Mouse (Mus musculus) c-Kit-positive CD71-negative TER-119-negative erythroid progenitor cells, embryonic 14.5 days (primary cell): ENCODE data around the gene Tusc2.
"Not testable (repeated sequence)": the region's sequence is repeated elsewhere in the genome, so short reads cannot be mapped to it uniquely, and the experiment has no call there.

Experiments
- DNase-seq: peaks from one replicate; pipeline ENCODE4 v3.0.0-alpha.2; 2013; ENCODE audit warnings: low read depth

The Tusc2 gene

DNA sequence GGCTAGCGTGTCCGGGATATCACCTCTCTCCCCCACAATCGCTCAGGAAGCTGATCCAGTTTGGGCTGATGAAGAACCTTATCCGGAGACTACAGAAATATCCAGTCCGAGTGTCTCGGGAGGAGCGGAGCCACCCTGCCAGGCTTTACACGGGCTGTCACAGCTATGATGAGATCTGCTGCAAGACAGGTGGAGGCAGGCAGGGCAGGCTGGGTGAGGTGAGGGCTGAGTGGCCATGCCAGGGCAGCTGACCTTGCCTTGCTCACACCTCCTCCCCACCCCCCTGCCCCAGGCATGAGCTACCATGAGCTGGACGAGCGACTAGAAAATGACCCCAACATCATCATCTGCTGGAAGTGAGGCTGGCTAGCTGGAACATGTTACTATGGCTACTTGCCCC is 17.9 kb upstream of the Tusc2 start:
- DNase-seq: no peak

GRCm38 (mm10) chr9:107545602-107546001 is 17.5 kb upstream of the Tusc2 start:
- DNase-seq: no peak

DNA sequence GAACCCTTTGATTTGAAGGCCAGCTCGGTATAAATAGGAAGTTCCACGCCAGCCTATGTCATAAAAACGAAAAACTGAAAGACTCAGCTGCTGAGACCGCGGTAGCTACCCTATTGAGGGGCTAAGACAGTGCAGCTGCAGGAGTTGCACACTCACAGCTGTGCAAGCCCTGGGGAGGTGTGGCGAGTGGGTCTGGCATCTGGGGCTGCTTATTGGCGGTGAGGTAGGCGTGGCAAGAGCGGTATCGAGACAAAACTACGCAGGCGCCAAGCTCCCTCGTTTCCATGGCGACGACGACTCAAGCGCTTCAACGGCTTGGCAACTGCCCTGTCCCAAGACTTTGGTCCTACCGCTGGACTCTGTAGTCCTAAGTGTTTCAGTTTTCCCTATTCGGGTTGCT is 16.0 kb upstream of the Tusc2 start, which contains the start of gene Zmynd10:
Zmynd10 (plus strand) TSS at position 273 of the 400 bp plus-strand sequence.
- DNase-seq: peak; percentile 90

DNA sequence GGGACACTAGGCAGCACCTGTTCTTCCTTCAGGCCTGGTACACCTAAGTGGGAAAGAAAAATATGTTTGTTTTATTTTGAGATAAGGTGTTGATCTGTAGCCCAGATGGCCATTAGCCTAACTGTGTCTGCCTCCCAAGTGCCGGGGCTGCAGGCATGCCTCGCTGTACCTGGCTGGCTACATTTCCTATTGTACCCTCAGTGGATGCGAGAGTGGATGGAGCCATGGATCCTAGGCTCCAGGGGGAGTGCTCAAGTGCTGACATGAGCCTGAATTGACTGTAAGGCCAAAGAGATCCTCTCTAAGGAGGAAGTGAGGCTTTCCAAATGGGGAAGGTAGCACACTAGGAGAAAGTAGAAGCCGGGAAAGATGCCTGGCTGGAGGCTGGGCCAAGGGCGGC is 15.1 kb upstream of the Tusc2 start:
- DNase-seq: no peak

- DNase-seq: no peak
These were observed 14.2 kb upstream of the Tusc2 start for GRCm38 (mm10) chr9:107548820-107549219.

- DNase-seq: no peak
These were observed 13.6 kb upstream of the Tusc2 start for GRCm38 (mm10) chr9:107549297-107550074.

DNA sequence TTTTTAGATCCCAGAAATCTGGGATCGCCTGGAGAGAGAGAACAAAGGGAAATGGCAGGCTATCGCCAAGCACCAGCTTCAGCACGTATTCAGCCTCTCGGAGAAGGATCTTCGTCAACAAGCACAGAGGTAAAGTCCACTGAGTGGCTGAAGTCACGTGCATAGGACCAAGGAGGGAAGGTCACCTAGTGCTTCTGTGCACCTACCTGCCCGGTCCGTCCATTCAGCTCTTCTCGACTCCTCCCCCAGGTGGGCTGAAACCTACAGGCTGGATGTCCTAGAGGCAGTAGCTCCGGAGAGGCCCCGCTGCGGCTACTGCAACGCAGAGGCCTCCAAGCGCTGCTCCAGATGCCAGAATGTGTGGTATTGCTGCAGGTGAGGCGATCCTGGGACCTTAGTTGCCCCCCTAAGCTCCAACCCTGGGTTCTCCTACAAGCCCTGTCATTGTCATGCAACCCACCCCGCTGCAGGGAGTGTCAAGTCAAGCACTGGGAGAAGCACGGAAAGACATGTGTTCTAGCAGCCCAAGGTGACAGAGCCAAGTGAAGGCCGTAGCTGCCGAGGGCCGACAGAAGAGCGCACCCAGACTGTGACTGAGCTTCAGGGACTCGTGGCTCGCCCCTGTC is 12.5 kb upstream of the Tusc2 start:
- no peak for DNase-seq

GRCm38 (mm10) chr9:107551117-107551889 is 11.8 kb upstream of the Tusc2 start, which contains the start of gene Rassf1:
Rassf1 (plus strand) TSS chr9:107551555.
- DNase-seq: no peak

- DNase-seq: no peak
These were observed 11.1 kb upstream of the Tusc2 start for GRCm38 (mm10) chr9:107551890-107552355.

DNA sequence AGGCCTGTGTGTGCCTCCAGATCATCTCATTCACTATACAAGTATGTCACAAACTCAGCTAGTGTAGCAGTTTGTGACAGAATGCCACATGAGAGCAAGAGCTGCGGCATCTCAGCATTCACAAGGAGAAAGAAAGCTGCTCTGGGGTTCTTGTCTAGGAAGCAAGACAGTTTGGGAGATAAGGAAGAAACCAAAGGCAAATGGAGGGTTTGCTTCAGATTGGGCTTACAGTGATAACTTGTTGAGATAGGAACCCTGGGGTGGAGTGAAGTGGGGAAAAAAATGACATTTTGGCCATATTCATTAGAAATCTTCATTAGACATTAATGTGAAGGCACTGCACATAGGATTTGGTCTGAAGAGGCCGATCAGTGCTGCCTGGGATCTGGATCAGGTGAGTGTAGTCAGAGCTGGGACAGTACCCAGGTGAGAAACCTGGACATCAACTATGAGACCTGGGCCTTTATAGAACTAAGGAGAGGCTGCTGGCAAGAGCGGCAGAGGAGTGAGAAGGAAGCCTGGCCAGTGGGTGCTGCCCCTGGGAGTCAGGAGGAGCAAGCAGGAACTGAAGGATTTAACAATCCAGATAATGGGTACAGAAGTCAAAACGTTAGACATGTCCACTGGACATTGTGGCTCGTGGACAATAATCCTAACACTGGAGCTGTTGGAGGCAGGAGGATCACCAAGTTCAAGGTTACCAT is 10.2 kb upstream of the Tusc2 start:
- no peak for DNase-seq

DNA sequence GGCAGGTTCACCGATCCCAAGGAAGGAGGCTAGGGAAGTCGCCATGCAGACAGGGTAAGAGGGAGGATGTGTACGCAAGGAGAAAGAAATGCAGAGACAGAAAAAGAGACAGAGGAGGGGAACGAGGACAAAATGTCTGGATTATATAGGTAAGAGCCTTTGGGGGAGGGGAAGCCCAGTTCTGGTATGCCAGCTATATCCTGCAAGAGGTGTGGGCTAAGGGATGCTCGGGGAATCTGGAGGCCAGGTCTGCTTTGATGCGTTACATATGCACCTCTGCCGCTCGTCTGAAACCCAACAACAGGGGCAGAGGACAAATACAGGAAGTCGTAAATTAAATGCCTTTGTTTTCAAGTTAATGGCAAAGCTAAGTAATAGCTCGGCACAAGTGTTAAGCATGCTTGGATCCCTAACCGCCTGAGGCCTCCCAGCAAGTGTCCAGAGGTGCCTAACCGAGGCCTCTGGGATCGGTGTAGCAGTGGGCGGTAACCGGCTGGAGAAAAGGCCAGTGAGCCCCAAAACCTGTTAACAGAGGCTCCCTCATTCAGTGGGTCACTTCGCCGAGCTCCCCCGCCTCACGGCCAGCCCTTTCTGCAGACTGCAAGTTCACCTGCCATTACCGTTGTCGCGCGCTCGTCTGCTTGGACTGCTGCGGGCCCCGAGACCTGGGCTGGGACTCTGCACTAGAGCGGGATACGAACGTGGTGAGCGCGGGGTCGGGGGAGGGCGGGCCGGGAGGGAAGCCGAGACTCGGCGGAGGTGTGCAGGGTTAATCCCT is 9.3 kb upstream of the Tusc2 start:
- no peak for DNase-seq

DNA sequence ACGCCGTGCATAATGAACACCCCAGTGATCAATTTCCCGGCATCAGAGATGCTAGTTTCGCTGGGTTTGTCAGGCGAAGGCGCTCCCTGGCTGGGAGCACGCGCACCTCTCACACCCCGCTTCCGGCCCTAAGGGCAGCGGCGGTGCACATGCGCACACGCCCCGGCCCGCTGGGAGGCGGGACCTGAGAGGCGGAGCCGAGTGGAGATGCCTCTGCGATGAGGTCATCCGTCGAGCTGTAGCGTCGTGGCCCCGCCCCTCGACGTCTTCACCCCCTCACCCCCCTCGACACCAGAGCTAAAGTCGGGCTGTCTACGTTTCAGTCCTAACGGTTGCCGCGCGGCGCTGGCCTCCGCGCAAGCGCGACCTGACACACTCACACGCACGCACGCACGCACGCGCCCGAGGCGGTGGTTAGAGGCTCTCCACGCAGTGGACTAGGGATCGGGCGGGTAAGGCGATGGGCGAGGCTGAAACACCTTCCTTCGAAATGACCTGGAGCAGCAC is 8.7 kb upstream of the Tusc2 start:
- peak; percentile 94 for DNase-seq

DNA sequence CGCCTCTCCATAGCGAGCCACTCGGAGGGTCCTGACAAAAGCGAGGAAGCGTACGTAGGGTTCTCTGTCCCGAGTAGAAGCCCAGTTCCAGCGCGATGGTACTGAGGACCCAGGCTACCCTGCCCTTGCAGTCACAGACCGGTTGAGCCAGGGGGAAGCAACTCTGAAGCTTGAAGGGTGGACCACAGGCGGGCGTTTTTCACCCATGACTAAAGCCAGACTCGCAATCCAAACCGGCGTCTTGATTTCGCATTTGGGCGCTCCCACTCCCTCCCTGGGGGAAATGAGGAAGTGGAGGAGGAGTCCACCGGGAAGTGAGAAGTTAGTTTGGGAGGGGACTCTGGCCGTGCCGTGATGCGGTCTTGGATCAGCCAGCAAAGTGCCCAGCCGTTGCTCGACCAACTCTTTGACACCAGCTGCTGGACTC is 8.0 kb upstream of the Tusc2 start:
- no peak for DNase-seq

DNA sequence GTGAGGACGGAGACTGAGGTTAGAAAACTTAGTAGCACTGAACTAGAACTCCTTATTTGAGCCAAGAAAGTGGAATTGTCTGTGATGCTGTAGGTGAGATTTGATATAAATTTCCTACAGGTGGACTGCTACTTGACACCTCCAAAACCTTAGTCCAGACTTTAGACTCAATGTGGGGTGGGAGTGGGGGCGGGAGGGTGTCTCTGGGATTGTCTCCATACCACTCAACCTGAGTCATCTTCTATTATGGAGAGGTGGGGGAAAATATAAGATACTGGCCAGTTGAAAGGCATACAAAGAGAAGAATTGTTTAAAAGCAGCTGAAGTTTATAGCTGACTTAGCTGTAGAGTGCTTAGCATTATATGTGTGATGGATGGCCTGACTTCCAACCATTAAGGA is 7.4 kb upstream of the Tusc2 start:
- no peak for DNase-seq

DNA sequence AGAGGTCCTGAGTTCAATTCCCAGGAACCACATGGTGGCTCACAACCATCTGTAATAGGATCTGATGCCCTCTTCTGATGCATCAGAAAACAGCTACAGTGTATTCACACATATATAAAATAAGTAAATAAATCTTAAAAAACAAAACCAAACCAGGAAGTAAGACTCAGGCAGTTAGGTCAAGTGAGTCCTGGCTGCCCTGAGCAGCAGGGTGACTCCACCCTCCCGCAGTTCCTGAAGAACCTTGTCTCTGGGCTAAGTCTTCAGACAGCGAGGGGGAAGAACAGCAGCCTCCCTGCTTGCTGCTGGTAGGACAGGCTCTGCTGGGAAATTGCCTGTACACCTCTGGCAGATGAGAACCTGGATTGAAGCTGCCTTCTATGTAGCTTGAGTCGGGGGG is 6.7 kb upstream of the Tusc2 start:
- DNase-seq: no peak

DNA sequence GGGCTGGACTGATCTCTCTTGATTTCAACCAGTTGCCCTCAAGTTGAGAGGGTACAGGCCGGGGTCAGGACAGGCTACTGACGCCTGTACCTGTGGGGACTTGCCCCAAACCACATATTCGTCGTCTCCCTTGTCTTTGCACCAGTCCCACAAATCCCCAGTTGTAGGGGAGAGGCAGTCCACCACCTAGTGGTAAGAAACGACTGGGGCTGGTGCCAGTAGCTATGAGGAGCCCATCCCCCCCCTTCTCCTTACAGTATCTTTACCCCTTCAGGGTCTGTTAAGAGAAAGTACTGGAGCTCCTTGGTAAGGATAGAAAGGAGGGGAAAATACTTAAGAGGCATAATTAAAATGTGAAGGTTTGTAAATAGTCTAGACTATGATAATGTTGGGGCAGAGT is 2.5 kb downstream of the Tusc2 start:
- DNase-seq: not testable (repeated sequence)

- peak; percentile 77 for DNase-seq
These were observed 3.1 kb downstream of the Tusc2 start for GRCm38 (mm10) chr9:107566041-107566709.

GRCm38 (mm10) chr9:107566855-107567254 is 3.8 kb downstream of the Tusc2 start:
- no peak for DNase-seq

DNA sequence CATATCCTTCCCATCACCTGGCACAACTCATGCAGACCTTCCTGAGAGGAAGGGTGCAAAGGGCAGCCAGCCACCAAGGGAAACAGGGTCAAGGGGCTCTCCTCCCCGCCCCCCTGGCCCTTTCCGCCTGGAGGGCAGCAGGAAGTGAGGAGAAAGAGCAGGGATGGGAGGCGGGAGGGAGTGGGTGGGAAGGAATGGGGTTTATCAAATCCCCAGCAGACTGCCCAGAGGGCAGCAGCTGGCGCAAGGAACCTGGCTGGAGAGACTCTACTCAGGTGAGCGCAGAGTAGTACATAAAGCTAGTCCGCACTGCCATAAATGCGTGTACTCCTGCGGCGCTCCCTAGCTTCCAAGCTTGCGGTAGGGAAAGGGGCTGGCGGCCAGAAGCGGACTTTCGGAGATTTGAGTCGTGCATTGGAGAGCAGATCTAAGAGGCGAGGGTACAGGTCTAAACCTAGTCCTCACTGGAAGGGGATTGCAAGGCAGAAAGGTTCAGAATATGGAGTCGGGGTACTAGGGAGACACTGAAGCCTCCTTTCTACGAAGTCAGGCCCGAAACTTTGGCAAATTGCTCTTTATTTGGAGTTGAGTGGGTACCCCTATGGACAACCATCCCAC is 4.8 kb downstream of the Tusc2 start, which contains the start of gene Hyal2:
Hyal2 (plus strand) TSS at position 244 of the 618 bp plus-strand sequence.
- DNase-seq: no peak
